ENCODE assay signal across 8 mouse cellular contexts in genomic region chr2:180103151-180103977, GRCm38 (mm10). TPM values are rescaled to one million over a fixed set of nuclear protein-coding genes. Genes with fewer than 3 reads are reported as not detected.
A peak's percentile ranks its signal among the peaks of the same experiment; 100 is the strongest.
DNase-seq lines count a peak whose midpoint lies in the region; ATAC-seq and TF ChIP-seq lines count a peak whose summit lies in the region.

No protein-coding gene starts in this region.

- H3K4me1 ChIP-seq in kidney, embryonic 15.5 days = peaks cover 29% of the 10 kb centered on the region
- peaks cover 48% of the 10 kb centered on the region for H3K4me1 ChIP-seq in forebrain, embryonic 12.5 days
- H3K4me1 ChIP-seq in liver, embryonic 14.5 days (replicated peaks; ENCODE audit: control insufficient read depth in 2 of 2, insufficient read depth in 2 of 2, low read length in 1 of 2) = no peaks in the 10 kb centered on the region

- H3K9me3 ChIP-seq in kidney, embryonic 15.5 days (replicated peaks) = no peaks in the 10 kb centered on the region
- H3K9me3 ChIP-seq in forebrain, embryonic 12.5 days = no peaks in the 10 kb centered on the region
- no peaks in the 10 kb centered on the region for H3K9me3 ChIP-seq in liver, embryonic 14.5 days (ENCODE audit: control insufficient read depth, low read length)

- TF ChIP-seq CTCF in liver, embryonic 14.5 days (IDR thresholded peaks at IDR 0.05; ENCODE audit: low read depth) = no peak

- H3K36me3 ChIP-seq in kidney, embryonic 15.5 days = no peaks in the 10 kb centered on the region
- H3K36me3 ChIP-seq in forebrain, embryonic 12.5 days (replicated peaks) = no peaks in the 10 kb centered on the region
- H3K36me3 ChIP-seq in liver, embryonic 14.5 days (replicated peaks; ENCODE audit: control insufficient read depth, insufficient read depth, low read depth) = no peaks in the 10 kb centered on the region

- no peak for DNase-seq in kidney, postnatal 4 days
- DNase-seq in R1 (ENCODE audit: low read depth, low spot score) = peak; percentile 29
- DNase-seq in liver, embryonic 14.5 days (ENCODE audit: low read depth in 3 of 3, low spot score in 3 of 3) = no peak
- DNase-seq in adrenal gland, postnatal 25 days = no peak
- DNase-seq in urinary bladder, postnatal 10 days (ENCODE audit: low spot score) = no peak
- DNase-seq in kidney, adult 18-20 months = no peak

- H3K9ac ChIP-seq in kidney, embryonic 15.5 days = 0 out of 2 replicates have a peak overlapping the region, but pooled peaks have one; percentile 17
- H3K9ac ChIP-seq in forebrain, embryonic 12.5 days = peak overlapping the region; percentile 62
- no peak overlapping the region for H3K9ac ChIP-seq in liver, embryonic 14.5 days (replicated peaks)

- TF ChIP-seq EP300 in liver, embryonic 14.5 days (IDR thresholded peaks at IDR 0.05; ENCODE audit: low read depth) = no peak

- H3K27ac ChIP-seq in kidney, embryonic 15.5 days = no peak overlapping the region
- H3K27ac ChIP-seq in forebrain, embryonic 12.5 days = no peak overlapping the region
- no peak overlapping the region for H3K27ac ChIP-seq in liver, embryonic 14.5 days

- no peak for ATAC-seq in kidney, embryonic 15.5 days (replicated peaks; ENCODE audit: low FRiP score)
- ATAC-seq in forebrain, embryonic 12.5 days (ENCODE audit: low FRiP score) = no peak
- no peak for ATAC-seq in liver, embryonic 14.5 days (ENCODE audit: insufficient read depth)

- H3K4me2 ChIP-seq in kidney, embryonic 15.5 days = peak overlapping the region; percentile 99
- peak overlapping the region; percentile 96 for H3K4me2 ChIP-seq in forebrain, embryonic 12.5 days
- H3K4me2 ChIP-seq in liver, embryonic 14.5 days (ENCODE audit: low read depth) = peak overlapping the region; percentile 60

- peak overlapping the region; percentile 55 for H3K4me3 ChIP-seq in kidney, embryonic 15.5 days (replicated peaks)
- peak overlapping the region; percentile 57 for H3K4me3 ChIP-seq in forebrain, embryonic 12.5 days (replicated peaks)
- no peak overlapping the region for H3K4me3 ChIP-seq in liver, embryonic 14.5 days (ENCODE audit: insufficient read depth in 1 of 2, low read depth in 2 of 2, low read length in 2 of 2)

- WGBS in kidney, embryonic 15.5 days = 1% methylated on average over 50 of the region's 57 CpGs
- WGBS in forebrain, embryonic 12.5 days = under 1% methylated on average over 55 of the region's 57 CpGs
- WGBS in liver, embryonic 14.5 days (ENCODE audit: insufficient replicate concordance) = 5% methylated on average over 54 of the region's 57 CpGs

- H3K27me3 ChIP-seq in kidney, embryonic 15.5 days = peaks cover 77% of the 10 kb centered on the region
- H3K27me3 ChIP-seq in forebrain, embryonic 12.5 days = peaks cover 81% of the 10 kb centered on the region
- peaks cover 70% of the 10 kb centered on the region for H3K27me3 ChIP-seq in liver, embryonic 14.5 days (ENCODE audit: control insufficient read depth, insufficient read depth, low read length)

RNA-seq across cellular contexts. Expression of gene Hrh3, which starts 0.9 kb away (rescaled TPM):
- not detected in 2 replicates for polyA plus RNA-seq in kidney, embryonic 15.5 days (2015; fragmentation: Nextera tagmentation; extraction: Ambion mirVana)
- polyA plus RNA-seq in forebrain, embryonic 12.5 days (2016; fragmentation: Nextera tagmentation; extraction: Ambion mirVana) = 3.3 and 3.5 TPM in 2 replicates
- polyA plus RNA-seq in liver, embryonic 14.5 days (2012; rRNA removed) = 0.02 TPM in 1 of 2 replicates, not detected in the other
- polyA plus RNA-seq in liver, embryonic 14.5 days (2014; fragmentation: Nextera tagmentation; extraction: Ambion mirVana) = not detected in 2 replicates
- 0.49 TPM in 1 of 2 replicates, not detected in the other for total RNA-seq in adrenal gland, postnatal 25 days (2021)

RNA-seq across cellular contexts. Expression of gene Osbpl2, which starts 15.7 kb away (rescaled TPM):
- polyA plus RNA-seq in kidney, embryonic 15.5 days (2015; fragmentation: Nextera tagmentation; extraction: Ambion mirVana) = 30.3 and 32.1 TPM in 2 replicates
- polyA plus RNA-seq in forebrain, embryonic 12.5 days (2016; fragmentation: Nextera tagmentation; extraction: Ambion mirVana) = 46.2 and 46.9 TPM in 2 replicates
- polyA plus RNA-seq in liver, embryonic 14.5 days (2012; rRNA removed) = 3.3 and 4.4 TPM in 2 replicates
- polyA plus RNA-seq in liver, embryonic 14.5 days (2014; fragmentation: Nextera tagmentation; extraction: Ambion mirVana) = 7.9 and 8.4 TPM in 2 replicates
- total RNA-seq in adrenal gland, postnatal 25 days (2021) = 47.2 and 48.9 TPM in 2 replicates

RNA-seq across cellular contexts. Expression of gene Mtg2, which starts 33.0 kb away (rescaled TPM):
- 26.4 TPM in 2 replicates for polyA plus RNA-seq in kidney, embryonic 15.5 days (2015; fragmentation: Nextera tagmentation; extraction: Ambion mirVana)
- polyA plus RNA-seq in forebrain, embryonic 12.5 days (2016; fragmentation: Nextera tagmentation; extraction: Ambion mirVana) = 31.5 and 31.6 TPM in 2 replicates
- 7.7 and 8.5 TPM in 2 replicates for polyA plus RNA-seq in liver, embryonic 14.5 days (2012; rRNA removed)
- polyA plus RNA-seq in liver, embryonic 14.5 days (2014; fragmentation: Nextera tagmentation; extraction: Ambion mirVana) = 9.9 and 10.7 TPM in 2 replicates
- 21.4 and 23.1 TPM in 2 replicates for total RNA-seq in adrenal gland, postnatal 25 days (2021)

Comparison
In these comparisons a context has a peak if more than half of its experiments do, and no peak if none do; other contexts are left out.
1. H3K4me3 ChIP-seq: peak in kidney, embryonic 15.5 days (single experiment) and forebrain, embryonic 12.5 days (single experiment); none in liver, embryonic 14.5 days (0 of 2).
2. Peak in every context shown above with its lines, with median percentiles within 50 percentile points of each other: H3K4me2 ChIP-seq.